Mouse (Mus musculus): ENCODE measurements around the gene Parm1.

Parm1 gene
- long read RNA-seq, experiment 1, full-length matches to known transcripts = 85 of 133 reads
- long read RNA-seq, experiment 1, partial matches to known transcripts = 21 of 133 reads
- long read RNA-seq, experiment 1, other reads (novel, unspliced or antisense) = 27 of 133 reads
- long read RNA-seq, experiment 2, full-length matches to known transcripts = 52 of 85 reads
- long read RNA-seq, experiment 2, partial matches to known transcripts = 10 of 85 reads
- long read RNA-seq, experiment 2, other reads (novel, unspliced or antisense) = 23 of 85 reads

- intact Hi-C loops (cut with DNase I) = loop anchor here (5.0 to 10.0 kb wide), 4 partner anchors 60 to 435 kb away; no protein-coding TSS in a partner anchor
Measured at GRCm38 (mm10) chr5:91517480-91518301, at the start of gene Parm1. TSS of gene Parm1 (plus strand) at chr5:91517615.

- intact Hi-C loops (cut with DNase I) = no loop called here
Measured at GRCm38 (mm10) chr5:91475241-91475640, 42.2 kb upstream of the Parm1 start.

GRCm38 (mm10) chr5:91476863-91477262 lies 40.6 kb upstream of the Parm1 start:
- intact Hi-C loops (cut with DNase I) = no loop called here

GRCm38 (mm10) chr5:91478673-91479072 lies 38.7 kb upstream of the Parm1 start:
- intact Hi-C loops (cut with DNase I) = no loop called here

- intact Hi-C loops (cut with DNase I) = no loop called here
Measured at GRCm38 (mm10) chr5:91480129-91480528, 37.3 kb upstream of the Parm1 start.

GRCm38 (mm10) chr5:91484324-91484723 lies 33.1 kb upstream of the Parm1 start:
- intact Hi-C loops (cut with DNase I) = no loop called here

- intact Hi-C loops (cut with DNase I) = no loop called here
Measured at GRCm38 (mm10) chr5:91494456-91494855, 23.0 kb upstream of the Parm1 start.

- intact Hi-C loops (cut with DNase I) = no loop called here
Measured at GRCm38 (mm10) chr5:91501361-91501760, 16.1 kb upstream of the Parm1 start.

- intact Hi-C loops (cut with DNase I) = no loop called here
Measured at GRCm38 (mm10) chr5:91502366-91502765, 15.0 kb upstream of the Parm1 start.

- intact Hi-C loops (cut with DNase I) = no loop called here
Measured at GRCm38 (mm10) chr5:91504320-91504922, 13.0 kb upstream of the Parm1 start.

- intact Hi-C loops (cut with DNase I) = loop anchor here (5.0 to 10.0 kb wide), 4 partner anchors 60 to 435 kb away; no protein-coding TSS in a partner anchor
Measured at GRCm38 (mm10) chr5:91517077-91517476, 338 bp upstream of the Parm1 start.

GRCm38 (mm10) chr5:91518302-91518790 lies 931 bp downstream of the Parm1 start:
- intact Hi-C loops (cut with DNase I) = loop anchor here (5.0 to 10.0 kb wide), 4 partner anchors 59 to 434 kb away; no protein-coding TSS in a partner anchor

- intact Hi-C loops (cut with DNase I) = loop anchor here (5.0 to 10.0 kb wide), 4 partner anchors 58 to 433 kb away; no protein-coding TSS in a partner anchor
Measured at GRCm38 (mm10) chr5:91518946-91519345, 1.5 kb downstream of the Parm1 start.

- intact Hi-C loops (cut with DNase I) = loop anchor here (5.0 to 10.0 kb wide), 4 partner anchors 58 to 433 kb away; no protein-coding TSS in a partner anchor
Measured at GRCm38 (mm10) chr5:91519521-91519920, 2.1 kb downstream of the Parm1 start.

- intact Hi-C loops (cut with DNase I) = no loop called here
Measured at GRCm38 (mm10) chr5:91532748-91533496, 15.5 kb downstream of the Parm1 start.

- intact Hi-C loops (cut with DNase I) = loop anchor here (5.0 kb wide), 1 partner anchor 37 kb away; no protein-coding TSS in a partner anchor
Measured at GRCm38 (mm10) chr5:91559071-91559610, 41.7 kb downstream of the Parm1 start.

GRCm38 (mm10) chr5:91559711-91560110 lies 42.3 kb downstream of the Parm1 start:
- intact Hi-C loops (cut with DNase I) = loop anchor here (5.0 kb wide), 1 partner anchor 37 kb away; no protein-coding TSS in a partner anchor

GRCm38 (mm10) chr5:91561394-91561793 lies 44.0 kb downstream of the Parm1 start:
- intact Hi-C loops (cut with DNase I) = no loop called here

- intact Hi-C loops (cut with DNase I) = no loop called here
Measured at GRCm38 (mm10) chr5:91562486-91562885, 45.1 kb downstream of the Parm1 start.

- intact Hi-C loops (cut with DNase I) = no loop called here
Measured at GRCm38 (mm10) chr5:91564054-91564453, 46.6 kb downstream of the Parm1 start.

Data from adrenal gland (tissue).